In genomic region chr8:47764480-47764879, GRCm38 (mm10) we compare ENCODE assay signal across 10 mouse cellular contexts. TPM values are rescaled to one million over a fixed set of nuclear protein-coding genes. Genes with fewer than 3 reads are reported as not detected.
DNase-seq lines count a peak whose midpoint lies in the region; ATAC-seq and TF ChIP-seq lines count a peak whose summit lies in the region.
"Had no signal": no experiment of that assay in that cellular context is flagged by ENCODE, and none has a peak within 500 bp of the region (broad histone marks: within the 10 kb centered on the region; RNA-seq: fewer than 3 reads in every experiment).

No protein-coding gene starts in this region.

- H3K9ac ChIP-seq in hindbrain, embryonic 12.5 days: no peak overlapping the region
- H3K9ac ChIP-seq in limb, embryonic 15.5 days: no peak overlapping the region
- H3K9ac ChIP-seq: liver, embryonic 15.5 days had no signal

- no peak overlapping the region for H3K4me3 ChIP-seq in heart, embryonic 10.5 days
- no peak overlapping the region for H3K4me3 ChIP-seq in hindbrain, embryonic 12.5 days
- no peak overlapping the region for H3K4me3 ChIP-seq in limb, embryonic 15.5 days
- no peak overlapping the region for H3K4me3 ChIP-seq in testis, adult 2 months (ENCODE audit: control insufficient read depth, low read depth, low read length)
- H3K4me3 ChIP-seq: liver, embryonic 15.5 days had no signal

- TF ChIP-seq POLR2A in testis, adult 2 months (IDR thresholded peaks at IDR 0.05; ENCODE audit: control insufficient read depth, low read depth, low read length): no peak

- H3K27ac ChIP-seq in heart, embryonic 10.5 days: no peak overlapping the region
- H3K27ac ChIP-seq in hindbrain, embryonic 12.5 days: no peak overlapping the region
- peak overlapping the region; percentile 48 for H3K27ac ChIP-seq in limb, embryonic 15.5 days
- H3K27ac ChIP-seq in testis, adult 2 months (ENCODE audit: control insufficient read depth, insufficient read depth, low read depth, low read length): peak overlapping the region; percentile 65
- H3K27ac ChIP-seq: liver, embryonic 15.5 days had no signal

- no peaks in the 10 kb centered on the region for H3K9me3 ChIP-seq in heart, embryonic 10.5 days
- no peaks in the 10 kb centered on the region for H3K9me3 ChIP-seq in hindbrain, embryonic 12.5 days (replicated peaks)
- no peaks in the 10 kb centered on the region for H3K9me3 ChIP-seq in limb, embryonic 15.5 days
- H3K9me3 ChIP-seq: liver, embryonic 15.5 days had no signal

- peak; percentile 93 for DNase-seq in heart, adult 11 months
- DNase-seq in heart, embryonic 10.5 days (ENCODE audit: low spot score): no peak
- peak; percentile 31 to 44 for DNase-seq in cerebellum, postnatal 25 days
- no peak for DNase-seq in right cerebral cortex, postnatal 25 days
- DNase-seq in c-Kit-positive CD71-positive TER-119-positive erythroid progenitor cells, embryonic 14.5 days (ENCODE audit: low spot score): no peak

- no peaks in the 10 kb centered on the region for H3K36me3 ChIP-seq in heart, embryonic 10.5 days
- no peaks in the 10 kb centered on the region for H3K36me3 ChIP-seq in hindbrain, embryonic 12.5 days
- no peaks in the 10 kb centered on the region for H3K36me3 ChIP-seq in limb, embryonic 15.5 days
- H3K36me3 ChIP-seq in testis, adult 2 months (ENCODE audit: control insufficient read depth, insufficient read depth, low read length): no peaks in the 10 kb centered on the region
- H3K36me3 ChIP-seq: liver, embryonic 15.5 days had no signal

- ATAC-seq in hindbrain, embryonic 12.5 days (ENCODE audit: low FRiP score): no peak
- ATAC-seq in limb, embryonic 15.5 days (ENCODE audit: insufficient number of reproducible peaks, low FRiP score, low TSS enrichment, low read depth): peak; percentile 40; the same call in 1 of the 2 replicates

- H3K4me2 ChIP-seq in hindbrain, embryonic 12.5 days (replicated peaks): peak overlapping the region; percentile 17; the same call in 1 of the 2 replicates
- H3K4me2 ChIP-seq in limb, embryonic 15.5 days: peak overlapping the region; percentile 33
- H3K4me2 ChIP-seq: liver, embryonic 15.5 days had no signal

- H3K4me1 ChIP-seq in heart, embryonic 10.5 days: no peaks in the 10 kb centered on the region
- H3K4me1 ChIP-seq in hindbrain, embryonic 12.5 days: peaks cover 17% of the 10 kb centered on the region
- H3K4me1 ChIP-seq in limb, embryonic 15.5 days: peaks cover 30% of the 10 kb centered on the region
- H3K4me1 ChIP-seq in testis, adult 2 months (ENCODE audit: control insufficient read depth, insufficient read depth, low read length): peaks cover 10% of the 10 kb centered on the region; the same call in 1 of the 2 replicates
- H3K4me1 ChIP-seq: liver, embryonic 15.5 days had no signal

- whole genome bisulfite sequencing in heart, embryonic 10.5 days: 66% methylated on average over 15 of the region's 15 CpGs
- 30% methylated on average over 15 of the region's 15 CpGs for WGBS in hindbrain, embryonic 12.5 days
- 43% methylated on average over 15 of the region's 15 CpGs for WGBS in limb, embryonic 15.5 days

- no peak for TF ChIP-seq CTCF in testis, adult 2 months (IDR thresholded peaks at IDR 0.05; ENCODE audit: control insufficient read depth, insufficient read depth, insufficient replicate concordance, low read depth, low read length)

- no peaks in the 10 kb centered on the region for H3K27me3 ChIP-seq in heart, embryonic 10.5 days (ENCODE audit: insufficient read depth, poor library complexity, severe bottlenecking)
- H3K27me3 ChIP-seq in hindbrain, embryonic 12.5 days: peaks cover 4% of the 10 kb centered on the region
- no peaks in the 10 kb centered on the region for H3K27me3 ChIP-seq in limb, embryonic 15.5 days
- H3K27me3 ChIP-seq in testis, adult 2 months (ENCODE audit: control insufficient read depth, insufficient read depth, low read length): no peaks in the 10 kb centered on the region
- H3K27me3 ChIP-seq: liver, embryonic 15.5 days had no signal

RNA-seq across cellular contexts. Expression of gene Cdkn2aip, which starts 50.7 kb away (rescaled TPM):
- 17.3 and 18.4 TPM in 2 replicates for polyA plus RNA-seq in heart, embryonic 10.5 days (2016; fragmentation: Nextera tagmentation; extraction: Ambion mirVana)
- polyA plus RNA-seq in hindbrain, embryonic 12.5 days (2016; fragmentation: Nextera tagmentation; extraction: Ambion mirVana): 47.6 and 48.7 TPM in 2 replicates
- 21.3 and 22.2 TPM in 2 replicates for polyA plus RNA-seq in limb, embryonic 15.5 days (2015; fragmentation: Nextera tagmentation; extraction: Ambion mirVana)
- polyA plus RNA-seq in testis, adult 2 months (2012; rRNA removed): 39.7 and 40.1 TPM in 2 replicates

RNA-seq across cellular contexts. Expression of gene Cldn24, which starts 57.5 kb away (rescaled TPM):
- polyA plus RNA-seq in heart, embryonic 10.5 days (2016; fragmentation: Nextera tagmentation; extraction: Ambion mirVana): not detected in 2 replicates
- polyA plus RNA-seq in hindbrain, embryonic 12.5 days (2016; fragmentation: Nextera tagmentation; extraction: Ambion mirVana): 0.40 TPM in 1 of 2 replicates, not detected in the other
- polyA plus RNA-seq in limb, embryonic 15.5 days (2015; fragmentation: Nextera tagmentation; extraction: Ambion mirVana): not detected in 2 replicates
- polyA plus RNA-seq in testis, adult 2 months (2012; rRNA removed): 0.52 and 0.59 TPM in 2 replicates
- polyA plus RNA-seq: cortical plate, adult 2 months; liver, embryonic 15.5 days had no signal

RNA-seq across cellular contexts. Expression of gene Cldn22, which starts 59.8 kb away (rescaled TPM):
- not detected in 2 replicates for polyA plus RNA-seq in heart, embryonic 10.5 days (2016; fragmentation: Nextera tagmentation; extraction: Ambion mirVana)
- not detected in 2 replicates for polyA plus RNA-seq in hindbrain, embryonic 12.5 days (2016; fragmentation: Nextera tagmentation; extraction: Ambion mirVana)
- not detected in 2 replicates for polyA plus RNA-seq in limb, embryonic 15.5 days (2015; fragmentation: Nextera tagmentation; extraction: Ambion mirVana)
- polyA plus RNA-seq in testis, adult 2 months (2012; rRNA removed): 0.16 and 0.35 TPM in 2 replicates
- polyA plus RNA-seq: liver, embryonic 15.5 days had no signal

Comparison
In these comparisons a context has a peak if more than half of its experiments do, and no peak if none do; other contexts are left out.
1. DNase-seq: peak in heart, adult 11 months (single experiment) and cerebellum, postnatal 25 days (2 of 2); none in heart, embryonic 10.5 days (single experiment), right cerebral cortex, postnatal 25 days (single experiment) and c-Kit-positive CD71-positive TER-119-positive erythroid progenitor cells, embryonic 14.5 days (single experiment).
2. H3K27ac ChIP-seq: peak in limb, embryonic 15.5 days (single experiment) and testis, adult 2 months (single experiment); none in heart, embryonic 10.5 days (single experiment) and hindbrain, embryonic 12.5 days (single experiment).